Mouse (Mus musculus) gastrocnemius, postnatal 10 days (tissue): ENCODE measurements around the gene Ptk6. TPM values are rescaled to one million over a fixed set of nuclear protein-coding genes. Genes with fewer than 3 reads are reported as not detected.

Experiments
- DNase-seq: peaks from one replicate; pipeline ENCODE4 v3.0.0; 2021; ENCODE audit warnings: mixed read lengths
- long read RNA-seq, 2 experiments: library from polyadenylated mRNA; stranded (forward); transcript quantifications; one replicate each; pipeline ENCODE4 v2.0.0; 2021
- total RNA-seq, 2 experiments: library from RNA; stranded (reverse); gene quantifications; 2 replicates each; pipeline ENCODE4 v1.2.3; 2021

Ptk6 gene
- not detected for total RNA-seq
- long read RNA-seq, experiment 1, result 0 reads
- long read RNA-seq, experiment 2, result 0 reads

DNA sequence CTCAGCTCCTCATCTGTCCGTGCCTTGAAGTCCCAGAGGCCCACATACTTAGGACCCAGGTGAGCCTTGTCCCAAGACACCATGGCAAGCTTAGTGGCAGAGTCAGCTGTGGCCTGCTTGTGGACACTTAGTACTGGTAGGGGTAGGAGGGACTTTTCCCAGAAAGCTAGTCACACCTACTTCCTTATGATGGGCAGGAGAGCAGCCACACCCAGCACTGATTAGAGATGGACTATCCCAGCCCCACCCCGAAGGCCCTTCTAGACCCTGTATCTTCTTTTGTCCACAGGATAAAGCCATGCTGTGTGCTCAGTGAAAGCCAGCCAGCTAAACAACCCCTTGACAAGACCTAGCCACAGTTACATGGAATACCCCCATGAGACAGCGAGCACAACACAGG is at the start of gene Ptk6:
Ptk6 (minus strand) TSS at position 368 of the 400 bp plus-strand sequence.
- DNase-seq, result no peak

GRCm38 (mm10) chr2:181251841-181252240 is 49.3 kb upstream of the Ptk6 start:
- no peak for DNase-seq

DNA sequence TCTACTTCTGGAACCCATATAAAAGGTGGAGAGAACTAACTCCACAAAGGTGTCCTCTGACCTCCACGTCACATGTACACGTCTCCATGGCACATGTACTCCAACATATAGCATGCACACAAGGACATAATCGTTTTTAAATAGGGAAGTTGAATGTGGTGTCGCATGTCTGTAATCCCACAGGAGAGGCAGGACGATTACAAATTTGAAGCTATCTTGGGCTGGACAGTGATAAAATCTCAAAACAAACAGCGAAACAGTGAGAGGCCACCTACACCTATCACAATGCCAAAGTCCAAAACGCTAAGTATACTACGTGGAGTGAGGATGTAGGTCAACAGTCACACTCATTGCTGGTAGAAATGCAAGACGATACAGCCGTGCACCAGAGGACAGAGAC is 46.6 kb upstream of the Ptk6 start:
- no peak for DNase-seq

- DNase-seq, result no peak
Measured at GRCm38 (mm10) chr2:181245031-181245430, 42.4 kb upstream of the Ptk6 start.

DNA sequence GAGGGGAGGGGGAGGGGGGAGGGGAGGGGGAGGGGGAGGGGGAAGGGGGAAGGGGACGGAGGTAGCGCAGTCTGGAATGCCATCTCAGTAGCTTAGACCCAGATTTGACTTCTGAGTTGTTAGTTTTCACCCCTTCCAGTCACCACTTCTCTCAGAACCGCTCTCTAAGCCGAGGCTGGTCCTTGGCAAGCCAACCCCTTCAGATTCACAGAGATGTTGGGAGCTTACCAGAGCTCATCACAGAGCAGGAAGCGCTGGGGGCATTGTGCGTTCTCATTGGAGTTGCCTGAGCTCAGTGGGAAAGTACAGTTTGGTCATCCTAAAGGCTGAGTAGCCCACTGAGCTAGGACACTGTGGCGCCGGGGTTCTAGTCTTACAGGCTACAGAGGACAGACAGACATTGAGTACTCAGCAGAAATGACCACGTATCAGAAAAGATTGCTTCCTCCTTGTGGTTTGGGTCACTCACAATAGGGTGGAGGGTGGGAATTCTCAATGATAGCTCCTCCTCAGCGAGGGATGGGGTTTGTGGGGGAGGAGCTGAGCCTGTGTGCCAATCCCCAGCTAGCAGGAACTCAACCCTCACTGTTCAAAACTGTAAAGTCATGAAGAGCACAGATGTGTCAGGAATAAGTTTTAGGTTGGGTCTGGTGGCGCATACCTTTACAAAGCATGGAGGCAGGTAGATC is 41.3 kb upstream of the Ptk6 start:
- DNase-seq, result no peak

- no peak for DNase-seq
Measured at GRCm38 (mm10) chr2:181242314-181242665, 39.7 kb upstream of the Ptk6 start.

- DNase-seq, result no peak
Measured at GRCm38 (mm10) chr2:181241602-181242313, 39.2 kb upstream of the Ptk6 start, which contains the start of gene Helz2. TSS of gene Helz2 (minus strand) at chr2:181242027.

DNA sequence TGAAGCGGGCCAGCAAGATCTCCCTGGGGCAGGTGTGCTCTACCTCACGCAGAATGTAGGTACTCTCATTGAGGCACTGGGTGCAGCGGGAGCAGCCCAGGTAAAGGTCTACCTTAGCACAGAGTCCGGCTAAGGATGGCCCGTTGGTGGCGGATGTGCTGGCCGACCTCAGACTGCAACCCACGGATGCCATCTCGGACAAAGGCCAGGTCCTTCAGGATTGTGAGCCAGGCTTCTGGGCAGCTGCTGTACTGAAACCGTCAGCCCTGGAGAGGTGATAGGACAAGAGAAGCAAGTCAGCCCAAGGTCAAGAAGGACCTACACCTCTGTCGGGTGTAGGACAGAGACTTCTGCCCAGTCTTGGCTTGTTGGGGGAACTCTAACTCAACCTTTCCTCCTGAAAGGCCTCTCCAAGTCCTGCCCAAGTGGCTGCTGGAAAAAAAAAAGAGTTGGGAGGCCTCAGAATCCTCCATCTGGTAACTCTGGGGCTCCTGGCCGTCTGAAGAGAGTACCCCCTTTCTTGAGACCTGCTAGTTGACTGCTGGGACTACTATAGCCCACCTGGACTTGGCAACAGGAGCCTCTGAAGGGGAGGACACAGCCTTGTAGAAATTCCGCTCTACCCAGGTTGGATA is 38.3 kb upstream of the Ptk6 start:
- no peak for DNase-seq

GRCm38 (mm10) chr2:181239261-181239660 is 36.7 kb upstream of the Ptk6 start:
- no peak for DNase-seq

GRCm38 (mm10) chr2:181238861-181239260 is 36.3 kb upstream of the Ptk6 start:
- DNase-seq, result no peak

DNA sequence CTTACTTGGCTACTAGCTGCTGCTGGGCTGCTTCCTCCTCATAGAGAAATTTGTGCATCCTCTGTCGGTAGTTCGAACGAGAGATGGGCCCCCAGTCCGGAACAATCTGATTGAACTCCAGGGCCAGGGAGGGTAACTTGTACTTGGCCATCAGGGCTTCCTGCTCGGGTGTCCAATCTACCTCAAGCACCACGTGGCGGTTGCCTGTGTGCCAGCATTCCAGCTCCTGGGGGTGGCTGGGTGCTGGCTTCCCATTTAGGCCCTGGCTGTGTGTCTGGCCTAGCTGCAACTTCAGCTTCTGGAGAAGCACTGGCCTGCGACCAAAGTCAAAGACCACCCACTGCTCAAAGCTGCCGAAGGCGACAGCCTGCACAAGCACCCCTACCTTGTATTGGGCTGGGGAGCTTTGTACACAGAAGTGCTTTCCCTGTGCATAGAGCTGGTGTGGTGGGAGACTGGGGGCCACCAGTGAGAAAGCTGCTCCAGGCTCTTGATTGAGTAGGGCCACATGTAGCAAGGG is 35.6 kb upstream of the Ptk6 start:
- no peak for DNase-seq

GRCm38 (mm10) chr2:181237251-181238014 is 34.8 kb upstream of the Ptk6 start:
- DNase-seq, result no peak

DNA sequence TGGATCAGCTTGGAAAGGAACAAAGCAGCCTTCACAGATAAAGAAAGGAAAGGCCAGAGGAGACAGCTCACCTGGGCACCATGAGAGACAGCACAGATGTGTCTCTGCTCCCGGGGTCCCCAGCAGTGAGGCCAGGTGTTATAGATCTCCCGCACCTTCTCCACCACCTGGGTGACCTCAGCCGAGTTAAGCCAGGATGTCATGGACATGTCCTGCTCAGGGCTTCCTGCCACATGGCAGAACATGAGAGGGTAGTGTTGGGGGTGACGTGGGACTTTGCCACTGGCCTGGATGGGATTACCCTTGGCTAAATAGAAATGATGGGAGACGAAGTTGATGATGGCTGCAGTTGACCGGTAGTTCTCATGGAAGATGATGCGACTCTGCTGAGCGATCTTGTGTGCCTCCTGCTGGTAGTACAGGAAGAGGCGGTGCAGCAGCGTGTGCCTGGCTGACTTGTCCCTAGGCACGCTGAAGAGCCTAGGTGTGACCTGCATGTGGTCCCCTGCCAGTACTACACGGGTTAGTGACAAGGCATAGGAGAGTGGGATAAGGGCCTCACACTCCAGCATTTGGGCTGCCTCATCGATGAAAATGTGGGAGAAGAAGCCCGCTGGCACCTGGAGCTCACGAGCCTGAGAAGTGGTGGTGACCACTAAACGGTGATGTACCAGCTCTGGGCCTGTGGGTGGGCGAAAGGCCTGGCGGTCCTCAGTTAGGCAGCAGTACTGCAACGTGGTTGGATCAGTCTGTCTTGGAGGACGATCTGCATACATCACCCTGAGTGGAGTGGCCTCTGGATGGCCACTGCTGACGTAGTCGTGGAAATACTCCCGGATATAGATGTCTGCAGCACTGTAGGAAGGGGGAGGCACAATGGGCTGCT is 33.3 kb upstream of the Ptk6 start:
- DNase-seq, result no peak

DNA sequence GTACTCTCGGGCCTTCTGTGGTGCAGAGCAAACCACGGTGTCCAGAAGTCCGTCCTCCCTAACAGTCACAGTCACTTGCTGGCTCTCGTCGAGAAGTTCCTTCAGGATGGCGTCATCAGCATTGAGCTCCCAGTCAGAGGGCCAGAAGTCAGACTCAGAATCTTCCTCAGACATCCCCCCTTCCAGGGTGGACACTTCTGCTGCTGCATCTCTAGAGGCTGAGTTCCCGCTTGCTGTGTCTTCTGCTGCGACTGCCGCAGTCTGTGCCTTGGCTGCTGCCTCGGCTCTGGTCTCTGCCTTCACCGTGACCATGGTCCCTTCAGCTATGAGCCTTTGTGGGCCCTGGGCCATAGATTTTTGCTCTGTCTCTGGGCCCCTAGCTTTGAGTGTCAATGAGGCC is 32.1 kb upstream of the Ptk6 start:
- DNase-seq, result no peak

DNA sequence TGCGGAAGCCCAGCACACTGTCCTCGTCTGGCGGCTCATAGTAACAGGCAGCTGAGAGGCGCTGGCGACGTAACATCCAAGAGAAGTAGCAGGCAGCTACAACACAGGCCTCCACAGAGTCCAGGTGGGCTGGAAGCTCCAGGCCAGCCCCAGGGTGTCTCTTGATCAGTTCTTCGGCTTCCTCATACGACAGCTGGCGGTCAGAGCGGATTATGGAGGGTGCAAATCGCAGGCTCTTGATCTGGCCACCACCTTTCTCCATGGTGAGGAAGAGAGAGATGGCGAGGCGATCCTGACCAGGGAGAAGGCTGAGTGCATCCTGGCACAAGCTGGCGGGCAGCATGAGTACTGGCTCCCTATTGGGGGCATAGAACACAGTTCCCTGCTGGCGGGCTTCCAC is 30.9 kb upstream of the Ptk6 start:
- no peak for DNase-seq

DNA sequence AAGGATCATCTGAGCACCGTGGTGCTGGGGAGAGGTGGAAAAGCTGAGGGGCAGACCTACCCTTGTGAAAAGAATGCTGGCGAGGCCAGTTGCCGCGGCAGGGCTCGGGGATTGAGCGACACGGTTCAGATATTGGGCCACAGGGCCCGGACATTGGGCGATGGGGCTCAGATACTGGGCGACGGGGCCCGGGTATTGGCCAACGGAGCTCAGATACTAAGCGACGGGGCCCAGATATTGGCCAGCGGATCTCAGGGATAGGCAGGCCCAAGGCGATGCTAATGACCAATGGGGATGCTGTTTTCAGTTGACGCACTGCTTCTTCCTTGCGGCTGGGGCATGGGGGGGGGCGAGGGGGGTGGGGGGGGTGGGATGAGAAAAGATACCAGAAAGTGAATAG is 28.6 kb upstream of the Ptk6 start:
- DNase-seq, result no peak

GRCm38 (mm10) chr2:181228335-181228734 is 25.7 kb upstream of the Ptk6 start:
- no peak for DNase-seq

DNA sequence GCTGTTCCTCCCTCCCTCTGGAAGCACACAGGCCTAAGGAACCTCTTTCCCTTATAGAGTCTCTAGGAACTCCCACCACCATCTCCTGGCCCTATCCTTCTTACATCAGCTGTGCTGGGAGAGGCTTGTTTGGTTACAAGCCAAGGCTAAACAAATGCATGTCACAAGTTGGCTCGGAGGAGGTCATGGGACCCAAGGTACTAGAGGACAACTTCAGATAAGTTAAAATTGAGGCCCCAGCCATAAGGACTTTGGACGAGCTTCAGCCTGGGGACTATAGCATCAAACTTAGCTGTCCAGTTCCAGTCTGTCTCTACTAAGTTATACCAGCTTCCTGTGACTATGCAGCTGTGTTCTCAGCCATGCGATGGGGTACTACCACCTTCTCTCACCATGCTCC is 24.5 kb upstream of the Ptk6 start:
- no peak for DNase-seq

- no peak for DNase-seq
Measured at GRCm38 (mm10) chr2:181224994-181225393, 22.4 kb upstream of the Ptk6 start.

DNA sequence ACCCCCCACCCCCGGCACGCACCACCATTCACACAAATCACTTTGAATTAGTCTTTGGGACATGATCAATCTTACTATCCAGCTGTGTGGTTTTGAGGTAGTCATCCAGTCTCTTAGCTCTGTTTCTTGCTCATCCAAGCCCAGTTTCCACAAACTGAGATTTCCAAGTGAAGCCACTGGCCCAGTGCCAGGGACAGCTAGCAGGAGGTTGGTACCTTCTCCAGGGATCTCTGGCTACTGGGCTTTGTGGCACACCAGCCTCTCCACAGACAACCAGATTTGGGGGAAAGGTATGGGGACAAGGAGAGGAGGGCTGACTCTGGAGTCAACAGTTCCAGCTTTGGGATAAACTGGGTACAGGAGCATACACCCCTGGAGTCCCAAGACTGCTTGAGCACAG is 17.8 kb upstream of the Ptk6 start:
- DNase-seq, result no peak

GRCm38 (mm10) chr2:181219538-181220216 is 17.1 kb upstream of the Ptk6 start, which contains the start of gene Fndc11:
TSS of gene Fndc11 (plus strand) at chr2:181220013.
- peak; percentile 63 for DNase-seq
